Mouse (Mus musculus) lung, adult 2 months (tissue): ENCODE data around the gene 4833439L19Rik. TPM values are rescaled to one million over a fixed set of nuclear protein-coding genes. Genes with fewer than 3 reads are reported as not detected.

Experiments
- DNase-seq: peaks from one replicate; pipeline ENCODE4 v3.0.0; 2022
- H3K4me1 ChIP-seq: fragments of 200-500 bp; 2 replicates; pipeline ENCODE4 v1.6.1; 2011; ENCODE audit warnings: low read length; ENCODE audit not compliant: control insufficient read depth, insufficient read depth
- H3K4me3 ChIP-seq: fragments of 200-500 bp; replicated peaks from 2 replicates; pipeline ENCODE3; 2011; ENCODE audit warnings: low read depth, mild to moderate bottlenecking, control low read depth, low read length; ENCODE audit errors: extremely low read depth
- CTCF ChIP-seq: fragments of 200-500 bp; IDR thresholded peaks from 2 replicates; pipeline ENCODE4 v1.5.1; 2011; ENCODE audit warnings: mild to moderate bottlenecking, low read length, control low read depth; ENCODE audit not compliant: insufficient read depth
- POLR2A ChIP-seq: fragments of 200-500 bp; IDR thresholded peaks from 2 replicates; pipeline ENCODE4 v1.6.1; 2011; ENCODE audit warnings: low read depth, mild to moderate bottlenecking, control low read depth, low read length, borderline replicate concordance; ENCODE audit errors: extremely low read depth
- WGBS: fragments of 180-500 bp; shearing (Covaris S2); methylation state at CpG from one replicate; pipeline ENCODE4 v1.1.7; 2018; 5-methylcytosine and 5-hydroxymethylcytosine counted together
- polyA plus RNA-seq: library from polyadenylated mRNA; depleted of rRNA; stranded (reverse); fragments of >200 nt; gene quantifications from 2 replicates; pipeline ENCODE4 v1.2.3, GENCODE M21; 2012; rRNA removed

The 4833439L19Rik gene
- polyA plus RNA-seq, 1 experiment = 106 TPM

GRCm38 (mm10) chr13:54501352-54501751, 63.9 kb downstream of the 4833439L19Rik start:
- WGBS = 61% methylated on average over 2 of the region's 2 CpGs
- TF ChIP-seq POLR2A = no peak
- TF ChIP-seq CTCF = no peak
- H3K4me3 ChIP-seq = no peak overlapping the region
- peaks cover 8% of the 10 kb centered on the region for H3K4me1 ChIP-seq
- DNase-seq = no peak

Other genes with a start within 250 kb of the 4833439L19Rik start
- 6.1 and 7.0 TPM in 2 replicates for gene Cplx2, start 194.1 kb downstream of the 4833439L19Rik start, polyA plus RNA-seq
- gene Thoc3, start 96.6 kb downstream of the 4833439L19Rik start, polyA plus RNA-seq = 27.8 and 35.6 TPM in 2 replicates
- 4.8 and 5.7 TPM in 2 replicates for gene Simc1, start 61.7 kb downstream of the 4833439L19Rik start, polyA plus RNA-seq
- 30.8 and 41.5 TPM in 2 replicates for gene Arl10, start 9.6 kb upstream of the 4833439L19Rik start, polyA plus RNA-seq
- gene Nop16, start 24.7 kb upstream of the 4833439L19Rik start, polyA plus RNA-seq = 4.8 and 9.1 TPM in 2 replicates
- 110 and 112 TPM in 2 replicates for gene Higd2a, start 24.8 kb upstream of the 4833439L19Rik start, polyA plus RNA-seq
- 96.4 and 109 TPM in 2 replicates for gene Cltb, start 45.9 kb upstream of the 4833439L19Rik start, polyA plus RNA-seq
- 16.1 and 27.7 TPM in 2 replicates for gene Faf2, start 56.3 kb upstream of the 4833439L19Rik start, polyA plus RNA-seq
- 256 and 338 TPM in 2 replicates for gene Rnf44, start 128.5 kb upstream of the 4833439L19Rik start, polyA plus RNA-seq
- 0.05 and 1.1 TPM in 2 replicates for gene Cdhr2, start 136.0 kb upstream of the 4833439L19Rik start, polyA plus RNA-seq
- gene Gprin1, start 184.4 kb upstream of the 4833439L19Rik start, polyA plus RNA-seq = 0.07 and 0.09 TPM in 2 replicates
- not detected in 2 replicates for gene Sncb, start 201.2 kb upstream of the 4833439L19Rik start, polyA plus RNA-seq
- not detected in 2 replicates for gene Eif4e1b, start 218.6 kb upstream of the 4833439L19Rik start, polyA plus RNA-seq
- 32.1 and 34.7 TPM in 2 replicates for gene Tspan17, start 223.9 kb upstream of the 4833439L19Rik start, polyA plus RNA-seq